In the genomic region with DNA sequence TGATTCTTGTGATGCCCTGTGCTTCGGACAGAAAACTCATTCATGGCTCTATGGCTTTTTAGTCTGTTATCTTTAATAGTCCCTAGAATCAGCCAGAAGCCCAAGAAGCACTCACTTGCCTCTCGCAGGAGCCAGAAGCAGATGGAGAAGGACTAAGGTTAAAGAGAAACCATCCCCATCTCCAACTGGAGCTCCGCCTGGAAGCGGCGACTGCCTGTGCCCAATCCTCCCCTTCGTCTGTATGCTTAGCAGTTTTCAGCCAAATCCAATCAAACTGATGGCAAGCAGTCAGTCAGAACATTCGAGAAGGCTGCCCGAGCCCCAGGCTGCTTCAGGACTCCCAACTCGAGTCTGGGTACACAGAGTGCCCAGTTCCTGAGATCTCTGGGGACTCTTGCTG, we compare ENCODE assay signal across 24 mouse cellular contexts. TPM values are rescaled to one million over a fixed set of nuclear protein-coding genes. Genes with fewer than 3 reads are reported as not detected.
DNase-seq lines count a peak whose midpoint lies in the region; ATAC-seq and TF ChIP-seq lines count a peak whose summit lies in the region.
"Had no signal": no experiment of that assay in that cellular context is flagged by ENCODE, and none has a peak within 500 bp of the region (broad histone marks: within the 10 kb centered on the region; RNA-seq: fewer than 3 reads in every experiment).

No protein-coding gene starts in this region.

- H3K4me2 ChIP-seq in heart, embryonic 15.5 days, result no peak overlapping the region
- H3K4me2 ChIP-seq: forebrain, embryonic 13.5 days; hindbrain, embryonic 13.5 days had no signal

- WGBS in heart, embryonic 15.5 days, result 78% methylated on average over 9 of the region's 9 CpGs

- peak; percentile 71 to 74 for DNase-seq in cerebellum, postnatal 10 days
- DNase-seq in cerebellum, adult 11-12 months, result no peak
- DNase-seq in frontal cortex, postnatal 25 days (ENCODE audit: low spot score in 2 of 2), result no peak
- no peak for DNase-seq in heart, postnatal 14 days
- no peak for DNase-seq in layer of hippocampus, adult 2 months (ENCODE audit: low spot score in 2 of 2)
- no peak for DNase-seq in layer of hippocampus, postnatal 36 days
- DNase-seq: adrenal gland, adult 8-10 months; adrenal gland, postnatal 25 days; cerebellum, adult 18-20 months; cerebellum, adult 9-11 months; gastrocnemius, adult 2 months; gastrocnemius, postnatal 14 days; heart, adult 11 months; kidney, adult 18-20 months; kidney, adult 9 months had no signal

- peaks cover 56% of the 10 kb centered on the region for H3K4me1 ChIP-seq in heart, embryonic 15.5 days (replicated peaks)
- H3K4me1 ChIP-seq: forebrain, embryonic 13.5 days had no signal

- H3K4me3 ChIP-seq in heart, embryonic 15.5 days, result no peak overlapping the region
- no peak overlapping the region for H3K4me3 ChIP-seq in layer of hippocampus, adult 2 months
- H3K4me3 ChIP-seq: forebrain, embryonic 10.5 days; forebrain, embryonic 13.5 days; gastrocnemius, adult 2 months; hindbrain, embryonic 10.5 days; hindbrain, embryonic 13.5 days had no signal

- H3K36me3 ChIP-seq in heart, embryonic 15.5 days, result no peaks in the 10 kb centered on the region
- H3K36me3 ChIP-seq: forebrain, embryonic 10.5 days; hindbrain, embryonic 10.5 days; hindbrain, embryonic 13.5 days had no signal

- ATAC-seq in frontal cortex, adult (ENCODE audit: low TSS enrichment), result peak; percentile 20; the same call in 1 of the 2 replicates
- ATAC-seq in heart, embryonic 15.5 days (replicated peaks; ENCODE audit: insufficient number of reproducible peaks, insufficient read depth, low FRiP score, low read depth), result no peak
- ATAC-seq: activated CD4-positive, CD25-positive, alpha-beta regulatory T cell, adult 4 months; forebrain, embryonic 13.5 days; hindbrain, embryonic 16.5 days; intestine, embryonic 16.5 days had no signal

- no peak overlapping the region for H3K9ac ChIP-seq in heart, embryonic 15.5 days
- H3K9ac ChIP-seq: forebrain, embryonic 13.5 days; hindbrain, embryonic 13.5 days had no signal

- intact Hi-C loops in heart, postnatal 14 days (cut with DNase I), result no loop called here

- H3K27ac ChIP-seq in heart, embryonic 15.5 days, result peak overlapping the region; percentile 51
- H3K27ac ChIP-seq in layer of hippocampus, adult 2 months, result peak overlapping the region; percentile 36; the same call in 1 of the 2 replicates
- H3K27ac ChIP-seq: forebrain, embryonic 10.5 days; forebrain, embryonic 13.5 days; gastrocnemius, adult 2 months; hindbrain, embryonic 10.5 days; hindbrain, embryonic 13.5 days had no signal

- no peaks in the 10 kb centered on the region for H3K9me3 ChIP-seq in heart, embryonic 15.5 days (replicated peaks)
- H3K9me3 ChIP-seq: forebrain, embryonic 10.5 days; forebrain, embryonic 13.5 days; hindbrain, embryonic 10.5 days; hindbrain, embryonic 13.5 days had no signal

- H3K27me3 ChIP-seq in heart, embryonic 15.5 days, result no peaks in the 10 kb centered on the region

- TF ChIP-seq CTCF in layer of hippocampus, adult 2 months (conservative IDR thresholded peaks at IDR 0.05), result no peak

RNA-seq across cellular contexts. Expression of gene Ube2t, which starts 50.1 kb away (rescaled TPM):
- polyA plus RNA-seq in heart, embryonic 15.5 days (2015; fragmentation: Nextera tagmentation; extraction: Ambion mirVana), result 42.8 and 48.2 TPM in 2 replicates
- 1 to 10 TPM; 6.0 to 6.3 TPM for total RNA-seq in heart, postnatal 14 days (2021)
- 1 to 10 TPM; 1.5 to 1.6 TPM for total RNA-seq in layer of hippocampus, adult 2 months (2021)
- total RNA-seq in layer of hippocampus, postnatal 36 days (2021), result 1 to 10 TPM; 2.0 to 2.5 TPM

RNA-seq across cellular contexts. Expression of gene Ppp1r12b, which starts 56.7 kb away (rescaled TPM):
- 25.4 and 26.0 TPM in 2 replicates for polyA plus RNA-seq in heart, embryonic 15.5 days (2015; fragmentation: Nextera tagmentation; extraction: Ambion mirVana)
- 100 to 1,000 TPM; 140 to 142 TPM for total RNA-seq in heart, postnatal 14 days (2021)
- 10 to 100 TPM; 76.6 to 77.5 TPM for total RNA-seq in layer of hippocampus, adult 2 months (2021)
- 10 to 100 TPM; 71.9 to 77.8 TPM for total RNA-seq in layer of hippocampus, postnatal 36 days (2021)

Comparison
In these comparisons a context has a peak if more than half of its experiments do, and no peak if none do; other contexts are left out.
1. DNase-seq: peak in cerebellum, postnatal 10 days (2 of 2); none in cerebellum, adult 11-12 months (single experiment), frontal cortex, postnatal 25 days (0 of 2), heart, postnatal 14 days (0 of 2), layer of hippocampus, adult 2 months (0 of 2) and layer of hippocampus, postnatal 36 days (0 of 2).